Mouse (Mus musculus) MEL (cell line): ENCODE measurements around the gene Dock4. TPM values are rescaled to one million over a fixed set of nuclear protein-coding genes. Genes with fewer than 3 reads are reported as not detected.

ENCODE experiments used
- DNase-seq: peaks from one replicate; pipeline ENCODE4 v3.0.0; 2011; ENCODE audit warnings: low read depth, low spot score
- H3K27ac ChIP-seq: 2 replicates; pipeline ENCODE4 v1.5.1; 2012; ENCODE audit warnings: low read depth, mild to moderate bottlenecking, control low read depth, low read length, moderate library complexity; ENCODE audit not compliant: control insufficient read depth
- H3K27me3 ChIP-seq, 2 experiments: fragments of 150-350 bp in 1 of 2; sonication (generic) in 1 of 2; 2 replicates each; pipeline ENCODE4 v1.6.1; 2012; ENCODE audit warnings: low read length in 2 of 2, mild to moderate bottlenecking in 2 of 2, improper control_type of control experiment in 1 of 2, moderate library complexity in 1 of 2; ENCODE audit not compliant: insufficient read depth in 2 of 2, control insufficient read depth in 1 of 2
- H3K36me3 ChIP-seq, 2 experiments: 2 replicates each; pipeline ENCODE4 v1.6.1; 2012 to 2014; ENCODE audit warnings: low read length in 2 of 2, improper control_type of control experiment in 1 of 2, inconsistent platforms in 1 of 2, mild to moderate bottlenecking in 1 of 2; ENCODE audit not compliant: insufficient read depth in 2 of 2, control insufficient read depth in 1 of 2
- H3K4me1 ChIP-seq, 2 experiments: fragments of 150-350 bp in 1 of 2; sonication (generic) in 1 of 2; 2 replicates each; pipeline ENCODE4 v1.6.1; 2012; ENCODE audit warnings: low read length in 2 of 2, improper control_type of control experiment in 1 of 2, mild to moderate bottlenecking in 1 of 2; ENCODE audit not compliant: insufficient read depth in 2 of 2, control insufficient read depth in 1 of 2
- H3K4me3 ChIP-seq, 2 experiments: fragments of 150-350 bp in 1 of 2; sonication (generic) in 1 of 2; 2 replicates each; pipeline ENCODE4 v1.5.1; 2012; ENCODE audit warnings: low read depth in 2 of 2, low read length in 2 of 2, mild to moderate bottlenecking in 2 of 2, moderate library complexity in 2 of 2, control low read depth in 1 of 2, improper control_type of control experiment in 1 of 2; ENCODE audit not compliant: control insufficient read depth in 1 of 2, insufficient read depth in 1 of 2
- H3K79me2 ChIP-seq: 2 replicates; pipeline ENCODE4 v1.6.1; 2012; ENCODE audit warnings: mild to moderate bottlenecking, low read length, moderate library complexity; ENCODE audit not compliant: control insufficient read depth, poor library complexity, insufficient read depth
- H3K9ac ChIP-seq: 2 replicates; pipeline ENCODE4 v1.6.1; 2012; ENCODE audit warnings: low read depth, mild to moderate bottlenecking, control low read depth, low read length, moderate library complexity; ENCODE audit not compliant: control insufficient read depth, poor library complexity, severe bottlenecking
- H3K9me3 ChIP-seq: fragments of 150-350 bp; sonication (generic); replicated peaks from 2 replicates; pipeline ENCODE4 v1.6.1; 2012; ENCODE audit warnings: mild to moderate bottlenecking, low read length, improper control_type of control experiment, moderate library complexity; ENCODE audit not compliant: insufficient read depth
- BHLHE40 ChIP-seq: IDR thresholded peaks from 2 replicates; pipeline ENCODE4 v1.6.1; 2012; ENCODE audit warnings: low read depth, mild to moderate bottlenecking, inconsistent platforms, low read length, improper control_type of control experiment, borderline replicate concordance
- CHD2 ChIP-seq: IDR thresholded peaks from 2 replicates; pipeline ENCODE4 v1.6.1; 2011; ENCODE audit warnings: low read length, improper control_type of control experiment
- CTCF ChIP-seq, 3 experiments: IDR thresholded peaks in 2 of 3; conservative IDR thresholded peaks in 1 of 3; 2 replicates each; pipeline ENCODE4 v1.5.1; 2011 to 2012; ENCODE audit warnings: low read length in 3 of 3, low read depth in 2 of 3, mild to moderate bottlenecking in 2 of 3, improper control_type of control experiment in 1 of 3, inconsistent platforms in 1 of 3, mixed read lengths in 1 of 3, moderate library complexity in 1 of 3; ENCODE audit not compliant: control insufficient read depth in 1 of 3, insufficient read depth in 1 of 3, poor library complexity in 1 of 3, severe bottlenecking in 1 of 3
- ETS1 ChIP-seq: IDR thresholded peaks from 2 replicates; pipeline ENCODE4 v1.6.1; 2012; ENCODE audit warnings: low read depth, mild to moderate bottlenecking, inconsistent platforms, low read length, improper control_type of control experiment, moderate library complexity
- GABPA ChIP-seq: IDR thresholded peaks from 2 replicates; pipeline ENCODE4 v1.6.1; 2012; ENCODE audit warnings: low read depth, mild to moderate bottlenecking, inconsistent platforms, low read length, improper control_type of control experiment, moderate library complexity
- KAT2A ChIP-seq: conservative IDR thresholded peaks from 2 replicates; pipeline ENCODE4 v1.6.1; 2012; ENCODE audit warnings: low read depth, low read length, improper control_type of control experiment, inconsistent platforms
- MAFK ChIP-seq: IDR thresholded peaks from 2 replicates; pipeline ENCODE4 v1.6.1; 2011; ENCODE audit warnings: low read depth, mild to moderate bottlenecking, low read length, improper control_type of control experiment, borderline replicate concordance
- MAX ChIP-seq: IDR thresholded peaks from 2 replicates; pipeline ENCODE4 v1.6.1; 2011; ENCODE audit warnings: low read length, improper control_type of control experiment
- MAZ ChIP-seq: IDR thresholded peaks from 2 replicates; pipeline ENCODE4 v1.6.1; 2012; ENCODE audit warnings: low read depth, mild to moderate bottlenecking, inconsistent platforms, low read length, improper control_type of control experiment
- MXI1 ChIP-seq: IDR thresholded peaks from 2 replicates; pipeline ENCODE4 v1.6.1; 2011; ENCODE audit warnings: mild to moderate bottlenecking, low read depth, low read length, improper control_type of control experiment
- MYC ChIP-seq: IDR thresholded peaks from 2 replicates; pipeline ENCODE4 v1.6.1; 2011; ENCODE audit warnings: low read depth, mild to moderate bottlenecking, low read length, improper control_type of control experiment, moderate library complexity
- NELFE ChIP-seq: IDR thresholded peaks from 2 replicates; pipeline ENCODE4 v1.6.1; 2011; ENCODE audit warnings: low read depth, low read length, improper control_type of control experiment
- POLR2A ChIP-seq, 2 experiments: IDR thresholded peaks; 2 replicates each; pipeline ENCODE4 v1.6.1; 2011 to 2012; ENCODE audit warnings: low read length in 2 of 2, mild to moderate bottlenecking in 2 of 2, control low read depth in 1 of 2, improper control_type of control experiment in 1 of 2, low read depth in 1 of 2, moderate library complexity in 1 of 2; ENCODE audit not compliant: control insufficient read depth in 1 of 2, insufficient read depth in 1 of 2, poor library complexity in 1 of 2
- POLR2AphosphoS2 ChIP-seq: IDR thresholded peaks from 2 replicates; pipeline ENCODE4 v1.6.1; 2011; ENCODE audit warnings: low read length, improper control_type of control experiment
- POLR2AphosphoS5 ChIP-seq: IDR thresholded peaks from 2 replicates; pipeline ENCODE4 v1.6.1; 2012; ENCODE audit warnings: low read depth, borderline replicate concordance, mild to moderate bottlenecking, inconsistent platforms, low read length, moderate library complexity, mixed read lengths
- RAD21 ChIP-seq: IDR thresholded peaks from 2 replicates; pipeline ENCODE4 v1.6.1; 2011; ENCODE audit warnings: mild to moderate bottlenecking, low read depth, low read length, improper control_type of control experiment
- TCF12 ChIP-seq: IDR thresholded peaks from 2 replicates; pipeline ENCODE4 v1.6.1; 2014; ENCODE audit warnings: low read depth, mild to moderate bottlenecking, inconsistent platforms, low read length, improper control_type of control experiment, moderate library complexity
- ZKSCAN1 ChIP-seq: IDR thresholded peaks from 2 replicates; pipeline ENCODE4 v1.6.1; 2012; ENCODE audit warnings: low read depth, mild to moderate bottlenecking, inconsistent platforms, low read length, improper control_type of control experiment, moderate library complexity
- polyA plus RNA-seq, 2 experiments: library from polyadenylated mRNA; stranded (reverse) in 1 of 2; unstranded in 1 of 2; fragments of >175 nt in 1 of 2; fragments of >200 nt in 1 of 2; gene quantifications; 2 replicates each; pipeline versions ENCODE4 v1.2.1 to v1.2.4; 2012; ENCODE audit warnings: low replicate concordance in 2 of 2, low read depth in 1 of 2; ENCODE audit not compliant: insufficient read length in 2 of 2, insufficient read depth in 1 of 2, missing spikeins in 1 of 2
- total RNA-seq: library from RNA; depleted of rRNA; stranded (reverse); fragments of 300-350 nt; gene quantifications from 2 replicates; pipeline ENCODE4 v1.2.3, GENCODE M21; 2012

Gene Dock4
- total and polyA plus RNA-seq, 3 experiments = 0.08 to 0.17 TPM; not detected in 1

DNA sequence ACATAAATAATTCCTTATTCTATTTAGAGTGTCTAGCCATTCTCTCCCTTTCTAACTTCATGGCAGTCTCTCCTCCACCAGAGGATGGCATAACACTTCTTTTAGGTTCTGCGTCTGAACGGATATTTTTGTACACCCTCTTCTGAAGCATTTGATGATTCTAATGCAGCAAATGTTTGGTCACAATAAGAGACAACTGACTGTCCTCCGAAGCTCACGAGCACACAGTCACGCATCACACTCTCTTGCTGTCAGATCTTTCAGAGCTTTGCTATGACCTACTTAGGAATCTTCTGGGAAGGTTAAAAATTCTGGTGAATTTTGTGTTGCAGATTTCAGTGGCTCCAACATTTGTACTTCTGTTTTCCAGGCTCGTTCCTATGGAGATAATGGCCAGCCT is 149.7 kb downstream of the Dock4 start:
- Histone ChIP-seq H3K9ac (no peak overlapping the region), H3K36me3 (no peaks in the 10 kb centered on the region), H3K9me3 (no peaks in the 10 kb centered on the region), H3K27ac (no peak overlapping the region), H3K4me1 (no peaks in the 10 kb centered on the region), H3K27me3 (no peaks in the 10 kb centered on the region), H3K4me3 (no peak overlapping the region), H3K79me2 (no peaks in the 10 kb centered on the region)
- no peak for DNase-seq
- no peak for TF ChIP-seq BHLHE40

DNA sequence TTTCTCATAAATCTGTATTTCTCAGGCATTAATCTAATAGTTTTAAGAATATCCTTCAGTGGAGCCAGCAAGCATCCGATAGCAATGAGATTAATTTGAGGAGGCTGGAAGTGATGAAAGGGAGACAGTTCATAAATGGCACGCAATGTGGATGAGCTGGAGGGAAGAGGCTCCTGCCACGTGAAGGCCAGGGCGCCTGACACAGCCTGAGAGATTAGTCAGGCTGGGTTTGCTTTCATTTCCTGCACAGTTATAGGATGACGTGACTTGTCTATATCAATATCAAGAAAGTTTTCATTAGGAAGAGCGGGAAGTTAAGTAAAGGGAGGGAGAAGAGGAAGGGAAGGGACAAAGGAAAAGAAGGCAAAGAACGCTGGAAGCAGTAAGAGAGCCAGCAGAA is 150.3 kb downstream of the Dock4 start:
- H3K4me1 ChIP-seq = no peaks in the 10 kb centered on the region
- TF ChIP-seq ETS1 (no peak), MAX (no peak), NELFE (no peak), KAT2A (no peak), MXI1 (no peak), RAD21 (no peak), POLR2AphosphoS5 (no peak), MAFK (no peak), GABPA (no peak), POLR2AphosphoS2 (no peak), MYC (no peak), ZKSCAN1 (no peak), BHLHE40 (no peak), TCF12 (no peak), POLR2A (IDR thresholded peaks at IDR 0.05; ENCODE audit: control insufficient read depth in 1 of 2, insufficient read depth in 1 of 2, low read depth in 1 of 2, low read length in 2 of 2, poor library complexity in 1 of 2) (no peak), CTCF (IDR thresholded peaks at IDR 0.05 in 2 of 3, conservative IDR thresholded peaks at IDR 0.05 in 1 of 3; ENCODE audit: control insufficient read depth in 1 of 3, insufficient read depth in 1 of 3, low read depth in 2 of 3, low read length in 3 of 3, poor library complexity in 1 of 3, severe bottlenecking in 1 of 3) (no peak), MAZ (no peak), CHD2 (no peak)
- H3K4me3 ChIP-seq = no peak overlapping the region
- no peak overlapping the region for H3K9ac ChIP-seq
- no peak overlapping the region for H3K27ac ChIP-seq
- no peaks in the 10 kb centered on the region for H3K36me3 ChIP-seq
- no peaks in the 10 kb centered on the region for H3K27me3 ChIP-seq
- no peak for DNase-seq
- no peaks in the 10 kb centered on the region for H3K9me3 ChIP-seq
- no peaks in the 10 kb centered on the region for H3K79me2 ChIP-seq
